Mouse (Mus musculus): ENCODE measurements around the gene Drd3.

GRCm38 (mm10) chr16:43711361-43711760 is 42.5 kb upstream of the Drd3 start:
- TF ChIP-seq CTCF (IDR thresholded peaks at IDR 0.05; ENCODE audit: borderline replicate concordance, insufficient read depth, low read depth, low read length) (no peak), POLR2A (IDR thresholded peaks at IDR 0.05; ENCODE audit: borderline replicate concordance, insufficient read depth, low read length) (no peak)

Measured in cerebellum, adult 2 months (tissue).